Mouse (Mus musculus) bone marrow macrophage, adult 2 months (primary cell): ENCODE results near the gene Defb30.

Source experiments
- CTCF ChIP-seq: IDR thresholded peaks from 2 replicates; pipeline ENCODE4 v1.5.1; 2012; ENCODE audit warnings: low read depth, mild to moderate bottlenecking, low read length, moderate library complexity
- POLR2A ChIP-seq: IDR thresholded peaks from 2 replicates; pipeline ENCODE4 v1.6.1; 2012; ENCODE audit warnings: mild to moderate bottlenecking, low read depth, low read length, borderline replicate concordance

GRCm38 (mm10) chr14:63013082-63013481 lies 36.7 kb downstream of the Defb30 start:
- TF ChIP-seq CTCF (no peak), POLR2A (no peak)
